Comparison of ENCODE assay signal across 24 mouse cellular contexts in the genomic region with DNA sequence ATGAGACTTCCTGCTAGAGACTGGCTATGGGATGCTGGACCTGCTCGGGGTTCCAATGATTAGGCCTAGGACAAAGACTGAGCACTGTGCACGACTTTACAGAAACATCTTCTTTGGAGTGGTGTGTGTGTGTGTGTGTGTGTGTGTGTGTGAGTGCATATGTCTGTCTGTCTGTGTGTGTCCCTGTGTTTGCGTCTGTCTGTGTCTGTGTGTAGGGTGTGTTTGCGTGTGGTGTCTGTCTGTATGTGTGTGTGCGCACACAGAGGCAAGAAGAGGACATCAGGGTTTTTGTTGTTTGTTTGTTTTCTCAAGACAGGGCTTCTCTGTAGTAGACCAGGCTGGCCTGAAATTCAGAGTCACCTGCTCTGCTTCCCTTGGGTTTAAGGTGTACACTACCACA. TPM values are rescaled to one million over a fixed set of nuclear protein-coding genes. Genes with fewer than 3 reads are reported as not detected.
"Had no signal": no experiment of that assay in that cellular context is flagged by ENCODE, and none has a peak within 500 bp of the region (broad histone marks: within the 10 kb centered on the region; RNA-seq: fewer than 3 reads in every experiment).

No protein-coding gene starts in this region.

- H3K4me2 ChIP-seq: embryonic facial prominence, embryonic 12.5 days; embryonic facial prominence, embryonic 13.5 days; embryonic facial prominence, embryonic 15.5 days; forebrain, embryonic 12.5 days; forebrain, embryonic 13.5 days; forebrain, embryonic 15.5 days had no signal

- H3K4me3 ChIP-seq: embryonic facial prominence, embryonic 10.5 days; embryonic facial prominence, embryonic 12.5 days; embryonic facial prominence, embryonic 13.5 days; embryonic facial prominence, embryonic 15.5 days; erythroblast, embryonic 14.5 days; forebrain, embryonic 10.5 days; forebrain, embryonic 12.5 days; forebrain, embryonic 13.5 days; forebrain, embryonic 15.5 days; heart, adult 2 months; heart, embryonic 10.5 days had no signal

- H3K36me3 ChIP-seq: embryonic facial prominence, embryonic 10.5 days; embryonic facial prominence, embryonic 12.5 days; embryonic facial prominence, embryonic 13.5 days; embryonic facial prominence, embryonic 15.5 days; forebrain, embryonic 10.5 days; forebrain, embryonic 12.5 days; forebrain, embryonic 15.5 days; heart, embryonic 10.5 days had no signal

- H3K27me3 ChIP-seq: embryonic facial prominence, embryonic 12.5 days; embryonic facial prominence, embryonic 13.5 days; embryonic facial prominence, embryonic 15.5 days; forebrain, embryonic 12.5 days; forebrain, embryonic 13.5 days; forebrain, embryonic 15.5 days had no signal

- H3K27ac ChIP-seq: embryonic facial prominence, embryonic 10.5 days; embryonic facial prominence, embryonic 12.5 days; embryonic facial prominence, embryonic 13.5 days; embryonic facial prominence, embryonic 15.5 days; forebrain, embryonic 10.5 days; forebrain, embryonic 12.5 days; forebrain, embryonic 13.5 days; forebrain, embryonic 15.5 days; heart, adult 2 months; heart, embryonic 10.5 days had no signal

- DNase-seq: cerebellum, adult 2 months; cerebellum, adult 8-10 months; cerebellum, adult 9-10 months; cerebellum, adult 9-11 months; cerebellum, postnatal 10 days; cerebellum, postnatal 14 days; cerebellum, postnatal 25 days; embryo, embryonic 11 days; forebrain, postnatal 0 days; gastrocnemius, postnatal 14 days; gastrocnemius, postnatal 25 days; heart, adult 18-20 months; heart, adult 2 months had no signal

RNA-seq across cellular contexts. Expression of a gene that starts 51.9 kb away (rescaled TPM):
- total RNA-seq: gastrocnemius, adult 18-20 months; gastrocnemius, postnatal 25 days; heart, adult 2 months had no signal
